Mouse (Mus musculus) lung, embryonic 15.5 days (tissue): ENCODE results near the gene Abraxas1. TPM values are rescaled to one million over a fixed set of nuclear protein-coding genes. Genes with fewer than 3 reads are reported as not detected.

Source experiments
- ATAC-seq: fragments of 200-750 bp; cut with Nextera tagmentation; 2 replicates; pipeline ENCODE4 v1.8.0; 2017; ENCODE audit warnings: moderate number of reproducible peaks, borderline replicate concordance; ENCODE audit not compliant: low FRiP score, low TSS enrichment; ENCODE audit errors: extremely low read depth
- H3K27ac ChIP-seq: fragments of 300-500 bp; sonication (generic); 2 replicates; pipeline ENCODE4 v1.5.1; 2015; ENCODE audit warnings: moderate library complexity, mild to moderate bottlenecking, inconsistent platforms
- H3K27me3 ChIP-seq: fragments of 300-500 bp; sonication (generic); 2 replicates; pipeline ENCODE4 v1.6.1; 2015; ENCODE audit warnings: inconsistent platforms
- H3K36me3 ChIP-seq: fragments of 300-500 bp; sonication (generic); 2 replicates; pipeline ENCODE4 v1.6.1; 2015; ENCODE audit warnings: inconsistent platforms
- H3K4me1 ChIP-seq: fragments of 300-500 bp; sonication (generic); 2 replicates; pipeline ENCODE4 v1.6.1; 2015; ENCODE audit warnings: inconsistent platforms
- H3K4me2 ChIP-seq: fragments of 300-500 bp; sonication (generic); 2 replicates; pipeline ENCODE4 v1.6.1; 2015; ENCODE audit warnings: inconsistent platforms, mild to moderate bottlenecking, moderate library complexity
- H3K4me3 ChIP-seq: fragments of 300-500 bp; sonication (generic); 2 replicates; pipeline ENCODE4 v1.5.1; 2015; ENCODE audit warnings: mild to moderate bottlenecking, inconsistent platforms
- H3K9ac ChIP-seq: fragments of 300-500 bp; sonication (generic); 2 replicates; pipeline ENCODE4 v1.6.1; 2015; ENCODE audit warnings: inconsistent platforms
- H3K9me3 ChIP-seq: fragments of 300-500 bp; sonication (generic); 2 replicates; pipeline ENCODE4 v1.6.1; 2016; ENCODE audit warnings: inconsistent platforms
- WGBS: fragments of 180-500 bp; shearing (Covaris S2); methylation state at CpG from one replicate; pipeline ENCODE4 v1.1.7; 2015; 5-methylcytosine and 5-hydroxymethylcytosine counted together
- polyA plus RNA-seq: library from polyadenylated mRNA; unstranded; fragments of >200 nt; fragmentation: Nextera tagmentation; extraction: Ambion mirVana; gene quantifications from 2 replicates; pipeline ENCODE4 v1.2.1, GENCODE M21; 2015

Abraxas1 gene
- polyA plus RNA-seq, 1 experiment from 2014 or later, result 32.0 TPM

GRCm38 (mm10) chr5:100845848-100846598 lies 25.3 kb upstream of the Abraxas1 start:
- no peaks in the 10 kb centered on the region for H3K36me3 ChIP-seq
- peak overlapping the region; percentile 26 for H3K9ac ChIP-seq
- no peaks in the 10 kb centered on the region for H3K9me3 ChIP-seq
- peak overlapping the region; percentile 54 for H3K4me3 ChIP-seq
- peak overlapping the region; percentile 97 for H3K4me2 ChIP-seq
- peak; percentile 73 for ATAC-seq
- WGBS, result under 1% methylated on average over 52 of the region's 52 CpGs
- peaks cover 46% of the 10 kb centered on the region for H3K27me3 ChIP-seq
- no peak overlapping the region for H3K27ac ChIP-seq
- peaks cover 12% of the 10 kb centered on the region for H3K4me1 ChIP-seq

- H3K27me3 ChIP-seq, result peaks cover 46% of the 10 kb centered on the region
- no peak within 1 kb of the TSS for H3K27ac ChIP-seq
- no peak for ATAC-seq
- H3K4me2 ChIP-seq, result peak within 1 kb of the TSS; percentile 97
- peak within 1 kb of the TSS; percentile 26 for H3K9ac ChIP-seq
- peak within 1 kb of the TSS; percentile 54 for H3K4me3 ChIP-seq
- WGBS, result 0% methylated on average over 16 of the region's 16 CpGs
- no peaks in the 10 kb centered on the region for H3K36me3 ChIP-seq
- peaks cover 12% of the 10 kb centered on the region for H3K4me1 ChIP-seq
- H3K9me3 ChIP-seq, result no peaks in the 10 kb centered on the region
Measured at GRCm38 (mm10) chr5:100845485-100845847, 24.7 kb upstream of the Abraxas1 start, which contains the start of gene Gpat3. Gene Gpat3 (plus strand): TSS chr5:100845713.

GRCm38 (mm10) chr5:100844485-100844884 lies 23.7 kb upstream of the Abraxas1 start:
- Histone ChIP-seq H3K4me2 (no peak overlapping the region; the same call in 1 of the 2 replicates), H3K9me3 (no peaks in the 10 kb centered on the region), H3K4me3 (no peak overlapping the region), H3K9ac (no peak overlapping the region), H3K27ac (no peak overlapping the region), H3K36me3 (no peaks in the 10 kb centered on the region), H3K27me3 (peaks cover 46% of the 10 kb centered on the region), H3K4me1 (peaks cover 12% of the 10 kb centered on the region)
- no peak for ATAC-seq
- 38% methylated on average over 3 of the region's 3 CpGs for WGBS

GRCm38 (mm10) chr5:100837907-100838306 lies 17.1 kb upstream of the Abraxas1 start:
- Histone ChIP-seq H3K9ac (no peak overlapping the region), H3K27ac (no peak overlapping the region)

GRCm38 (mm10) chr5:100835862-100836538 lies 15.2 kb upstream of the Abraxas1 start:
- Histone ChIP-seq H3K9me3 (no peaks in the 10 kb centered on the region), H3K36me3 (no peaks in the 10 kb centered on the region), H3K4me1 (no peaks in the 10 kb centered on the region), H3K4me3 (no peak overlapping the region), H3K9ac (no peak overlapping the region), H3K27me3 (no peaks in the 10 kb centered on the region), H3K27ac (no peak overlapping the region), H3K4me2 (no peak overlapping the region)
- WGBS, result 36% methylated on average over 9 of the region's 9 CpGs
- ATAC-seq, result no peak

More at GRCm38 (mm10) chr5:100837907-100838306, 17.1 kb upstream of the Abraxas1 start:
- no peaks in the 10 kb centered on the region for H3K27me3 ChIP-seq
- no peak overlapping the region for H3K4me3 ChIP-seq
- 72% methylated on average over 7 of the region's 7 CpGs for WGBS
- ATAC-seq, result no peak
- no peak overlapping the region for H3K4me2 ChIP-seq
- no peaks in the 10 kb centered on the region for H3K4me1 ChIP-seq
- H3K36me3 ChIP-seq, result no peaks in the 10 kb centered on the region
- H3K9me3 ChIP-seq, result no peaks in the 10 kb centered on the region

GRCm38 (mm10) chr5:100833841-100834240 lies 13.1 kb upstream of the Abraxas1 start:
- WGBS, result 76% methylated on average over 2 of the region's 2 CpGs
- H3K27me3 ChIP-seq, result no peaks in the 10 kb centered on the region
- H3K4me2 ChIP-seq, result no peak overlapping the region
- no peak overlapping the region for H3K9ac ChIP-seq
- no peak for ATAC-seq
- H3K4me3 ChIP-seq, result no peak overlapping the region
- H3K36me3 ChIP-seq, result no peaks in the 10 kb centered on the region
- no peaks in the 10 kb centered on the region for H3K9me3 ChIP-seq
- no peak overlapping the region for H3K27ac ChIP-seq
- H3K4me1 ChIP-seq, result no peaks in the 10 kb centered on the region

- H3K4me3 ChIP-seq, result no peak overlapping the region
- H3K9me3 ChIP-seq, result no peaks in the 10 kb centered on the region
- H3K36me3 ChIP-seq, result no peaks in the 10 kb centered on the region
- no peak overlapping the region for H3K27ac ChIP-seq
- WGBS, result 89% methylated on average over 3 of the region's 3 CpGs
- H3K27me3 ChIP-seq, result no peaks in the 10 kb centered on the region
- H3K4me2 ChIP-seq, result no peak overlapping the region
- H3K9ac ChIP-seq, result no peak overlapping the region
- no peak for ATAC-seq
- no peaks in the 10 kb centered on the region for H3K4me1 ChIP-seq
Measured at GRCm38 (mm10) chr5:100832680-100833079, 11.9 kb upstream of the Abraxas1 start.

GRCm38 (mm10) chr5:100828701-100829100 lies 7.9 kb upstream of the Abraxas1 start:
- H3K27ac ChIP-seq, result no peak overlapping the region
- no peak overlapping the region for H3K9ac ChIP-seq
- no peak for ATAC-seq
- no peak overlapping the region for H3K4me2 ChIP-seq
- no peaks in the 10 kb centered on the region for H3K36me3 ChIP-seq
- no peaks in the 10 kb centered on the region for H3K9me3 ChIP-seq
- 78% methylated on average over 3 of the region's 3 CpGs for WGBS
- H3K27me3 ChIP-seq, result no peaks in the 10 kb centered on the region
- no peaks in the 10 kb centered on the region for H3K4me1 ChIP-seq
- H3K4me3 ChIP-seq, result no peak overlapping the region

GRCm38 (mm10) chr5:100826531-100826930 lies 5.8 kb upstream of the Abraxas1 start:
- Histone ChIP-seq H3K4me3 (no peak overlapping the region), H3K27me3 (no peaks in the 10 kb centered on the region), H3K36me3 (no peaks in the 10 kb centered on the region), H3K4me2 (no peak overlapping the region), H3K9ac (no peak overlapping the region), H3K4me1 (no peaks in the 10 kb centered on the region), H3K9me3 (no peaks in the 10 kb centered on the region), H3K27ac (no peak overlapping the region)
- no peak for ATAC-seq
- WGBS, result 66% methylated on average over 7 of the region's 7 CpGs

- no peak overlapping the region for H3K4me2 ChIP-seq
- no peaks in the 10 kb centered on the region for H3K4me1 ChIP-seq
- no peak overlapping the region for H3K9ac ChIP-seq
- H3K27me3 ChIP-seq, result no peaks in the 10 kb centered on the region
- no peaks in the 10 kb centered on the region for H3K9me3 ChIP-seq
- 20% methylated on average over 2 of the region's 2 CpGs for WGBS
- no peak overlapping the region for H3K27ac ChIP-seq
- ATAC-seq, result no peak
- H3K4me3 ChIP-seq, result no peak overlapping the region
- no peaks in the 10 kb centered on the region for H3K36me3 ChIP-seq
Measured at GRCm38 (mm10) chr5:100825975-100826374, 5.2 kb upstream of the Abraxas1 start.

GRCm38 (mm10) chr5:100822826-100823225 lies 2.1 kb upstream of the Abraxas1 start:
- WGBS, result 72% methylated on average over 7 of the region's 7 CpGs
- no peak overlapping the region for H3K4me3 ChIP-seq
- H3K27me3 ChIP-seq, result no peaks in the 10 kb centered on the region
- no peaks in the 10 kb centered on the region for H3K9me3 ChIP-seq
- peaks cover 6% of the 10 kb centered on the region; the same call in 1 of the 2 replicates for H3K4me1 ChIP-seq
- no peaks in the 10 kb centered on the region for H3K36me3 ChIP-seq
- no peak overlapping the region for H3K9ac ChIP-seq
- H3K4me2 ChIP-seq, result no peak overlapping the region
- ATAC-seq, result no peak
- H3K27ac ChIP-seq, result no peak overlapping the region

GRCm38 (mm10) chr5:100821375-100821774 lies 610 bp upstream of the Abraxas1 start:
- ATAC-seq, result no peak
- H3K27me3 ChIP-seq, result no peaks in the 10 kb centered on the region
- H3K4me1 ChIP-seq, result peaks cover 6% of the 10 kb centered on the region; the same call in 1 of the 2 replicates
- peak overlapping the region; percentile 87 for H3K4me2 ChIP-seq
- H3K36me3 ChIP-seq, result no peaks in the 10 kb centered on the region
- H3K4me3 ChIP-seq, result peak overlapping the region; percentile 93; the same call in 1 of the 2 replicates
- no peak overlapping the region for H3K9ac ChIP-seq
- WGBS, result 73% methylated on average over 8 of the region's 8 CpGs
- no peak overlapping the region for H3K27ac ChIP-seq
- no peaks in the 10 kb centered on the region for H3K9me3 ChIP-seq
